Mouse (Mus musculus): ENCODE results near the gene Arhgap25.
"Not testable (repeated sequence)": the region's sequence is repeated elsewhere in the genome, so short reads cannot be mapped to it uniquely, and the experiment has no call there.

Arhgap25 gene

DNA sequence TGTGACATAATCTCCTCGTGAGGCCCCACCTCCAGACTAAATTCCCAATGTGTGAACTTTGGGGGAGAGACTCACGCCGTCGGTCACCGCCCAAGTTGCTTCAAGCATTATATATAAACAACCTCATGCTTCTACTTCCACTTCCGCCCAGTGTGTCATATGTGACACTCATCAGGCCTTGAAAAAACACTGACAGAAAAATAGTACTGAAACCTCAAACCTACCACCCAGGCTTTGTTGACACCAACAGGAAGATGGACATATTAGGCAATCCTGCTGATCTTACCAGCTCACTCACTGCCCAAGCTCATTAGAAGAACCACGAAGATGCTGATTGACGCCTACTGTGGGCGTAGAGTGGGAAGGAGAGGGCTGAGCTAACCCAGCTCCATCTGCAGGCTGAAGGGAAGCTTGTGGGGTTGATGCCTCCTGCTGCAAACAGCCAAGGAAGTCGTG is 30.2 kb downstream of the Arhgap25 start:
- DNase-seq = no peak

DNA sequence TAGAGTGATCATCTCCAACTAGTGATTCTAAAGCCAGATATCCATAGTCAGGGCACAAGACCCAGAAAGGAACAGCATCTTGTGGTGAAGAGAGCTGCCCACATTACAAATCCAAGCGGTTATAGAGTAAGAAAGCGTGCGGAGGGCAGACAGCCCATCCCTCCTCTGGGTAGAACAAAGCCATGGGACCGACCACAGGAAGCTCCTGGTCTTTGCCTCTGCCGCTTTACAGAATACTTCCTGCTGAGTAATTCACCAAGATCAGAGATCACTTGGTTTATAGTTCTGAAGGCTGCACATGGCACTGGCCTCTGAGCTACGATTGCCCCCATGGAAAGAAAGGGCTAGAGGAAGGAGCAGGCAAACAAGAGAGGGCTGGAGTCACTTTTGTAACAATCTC is 30.6 kb downstream of the Arhgap25 start:
- no peak for DNase-seq

DNA sequence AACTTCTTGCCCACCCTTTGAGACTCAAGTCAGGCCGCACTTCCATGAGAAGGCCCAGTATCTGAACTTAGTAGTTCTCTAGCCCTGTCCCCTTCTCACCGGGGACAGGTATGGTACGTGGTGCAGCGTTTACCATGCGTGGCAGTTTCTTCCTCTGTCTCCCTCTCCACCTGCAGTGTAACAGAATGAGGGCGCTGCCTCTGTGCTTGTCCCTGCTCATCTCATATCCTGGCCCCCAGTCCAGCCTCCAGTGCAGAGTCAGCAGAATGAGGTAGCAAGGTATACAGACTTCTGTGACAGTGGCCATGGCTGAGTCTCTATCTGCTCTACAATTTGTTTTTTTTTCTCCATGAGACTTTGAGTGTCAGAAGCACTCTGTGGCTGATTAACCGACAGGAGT is 32.4 kb downstream of the Arhgap25 start:
- DNase-seq = no peak

DNA sequence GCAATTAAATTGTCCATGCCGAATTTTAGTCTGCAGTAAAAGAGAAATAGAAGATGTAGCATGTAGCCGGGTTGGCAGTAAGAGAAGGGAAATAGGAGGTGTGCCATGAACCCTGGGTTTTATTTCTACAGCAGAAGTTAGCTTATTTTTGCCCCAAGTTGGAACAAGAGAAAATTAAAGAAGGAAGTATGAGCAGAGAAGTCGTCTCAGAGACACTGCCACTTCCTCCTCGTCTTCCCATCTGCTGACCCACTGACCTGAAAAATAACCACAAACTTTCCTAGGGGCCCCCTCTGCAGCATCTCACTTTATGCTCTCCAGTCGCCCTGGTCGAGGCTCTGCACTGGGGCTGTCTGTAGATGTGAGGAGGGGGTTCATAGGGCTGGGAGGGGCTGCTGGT is 33.3 kb downstream of the Arhgap25 start:
- no peak for DNase-seq

DNA sequence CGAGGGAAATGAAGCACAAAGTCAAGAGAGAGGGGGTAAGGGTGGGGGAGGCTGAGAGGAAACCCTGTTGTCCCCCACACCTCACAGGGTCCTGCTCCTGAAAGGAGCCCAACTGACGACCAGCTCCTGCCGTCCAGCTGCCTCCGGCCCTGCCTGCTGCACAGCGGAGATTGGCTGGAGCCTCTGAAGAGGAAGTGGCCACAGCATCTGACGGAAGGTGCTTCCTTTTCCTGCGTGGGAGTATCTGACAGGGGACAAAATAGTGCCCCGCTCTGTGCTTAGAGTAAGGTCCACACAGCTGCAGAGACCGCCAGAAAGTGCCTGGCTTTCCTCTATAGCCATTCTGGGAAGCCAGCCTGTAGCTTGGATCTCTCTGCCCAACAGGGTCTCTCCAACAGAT is 36.9 kb downstream of the Arhgap25 start:
- DNase-seq = no peak

DNA sequence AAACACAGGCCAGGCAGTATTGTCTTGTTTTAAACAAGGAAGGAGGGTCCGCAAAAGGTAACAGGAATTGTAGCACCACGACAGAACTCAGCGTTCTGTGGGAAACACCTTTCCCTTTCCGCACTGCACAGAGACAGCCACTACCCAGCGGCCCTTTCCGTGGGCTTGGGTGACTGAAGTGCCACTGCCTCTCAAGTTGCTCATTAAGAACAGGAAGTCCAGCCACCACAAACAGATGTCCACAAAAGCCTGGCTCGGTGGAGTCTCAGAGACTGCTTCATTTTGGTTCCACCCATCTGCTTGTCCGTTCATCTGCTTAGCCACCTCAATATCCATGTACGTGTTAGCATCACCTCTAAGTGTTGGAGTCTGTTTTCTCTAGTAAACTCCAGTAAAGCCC is 38.7 kb downstream of the Arhgap25 start:
- no peak for DNase-seq

DNA sequence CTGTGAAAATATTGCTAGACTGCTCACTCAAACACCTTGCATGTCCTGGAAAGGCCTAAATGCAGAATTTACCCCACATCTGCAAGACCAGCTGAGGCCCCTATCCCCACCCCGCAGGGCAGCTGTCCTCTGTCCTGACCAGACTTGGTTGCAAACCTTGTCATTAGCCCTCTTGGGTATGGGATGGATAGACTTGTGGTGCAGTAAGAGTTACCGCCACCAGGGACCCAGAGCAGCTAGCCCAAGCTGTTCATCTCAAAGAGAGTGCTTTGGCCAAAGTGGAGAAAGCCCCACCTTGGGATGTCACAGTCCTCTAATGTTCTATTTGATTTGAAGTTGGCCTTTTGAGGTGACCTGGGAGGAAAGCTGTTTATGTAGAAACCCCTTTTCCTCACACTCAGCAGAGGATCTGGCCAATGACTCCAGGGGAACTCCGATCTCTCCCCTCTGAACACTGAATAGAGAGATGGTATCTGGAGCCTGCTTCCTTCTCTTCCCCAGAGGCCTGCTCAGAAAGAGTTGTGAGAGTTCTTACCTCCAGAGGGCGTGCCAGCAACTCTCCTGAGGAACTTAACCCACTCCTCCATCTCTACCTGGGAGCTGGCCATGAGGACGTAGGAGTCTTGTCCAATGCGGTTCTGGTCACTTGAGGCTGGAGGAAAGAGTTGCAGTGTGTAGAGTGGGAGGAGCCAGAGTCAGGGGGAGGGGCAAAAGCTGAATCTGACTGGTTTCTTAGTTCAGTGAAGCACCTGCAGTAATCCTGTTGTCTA is 45.2 kb downstream of the Arhgap25 start:
- DNase-seq = no peak

DNA sequence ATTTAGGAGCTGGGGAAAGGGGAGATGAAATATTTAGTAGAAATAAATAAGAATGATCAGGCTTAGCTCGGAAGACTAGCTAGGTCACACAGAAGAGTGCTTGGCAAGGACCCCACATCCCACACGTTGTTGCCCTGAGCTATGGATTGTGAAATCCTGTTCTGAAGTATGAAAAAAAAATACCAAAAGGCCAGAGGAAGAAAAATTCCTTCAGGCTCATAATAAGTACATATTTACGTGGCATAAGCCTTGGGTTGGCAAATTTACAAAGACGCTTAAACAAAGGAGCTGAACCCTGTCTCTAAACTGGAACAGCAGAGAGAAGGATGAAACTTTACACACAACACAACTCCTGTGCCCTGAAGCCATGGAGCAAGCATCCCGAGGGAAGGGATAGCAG is 48.3 kb downstream of the Arhgap25 start:
- no peak for DNase-seq

DNA sequence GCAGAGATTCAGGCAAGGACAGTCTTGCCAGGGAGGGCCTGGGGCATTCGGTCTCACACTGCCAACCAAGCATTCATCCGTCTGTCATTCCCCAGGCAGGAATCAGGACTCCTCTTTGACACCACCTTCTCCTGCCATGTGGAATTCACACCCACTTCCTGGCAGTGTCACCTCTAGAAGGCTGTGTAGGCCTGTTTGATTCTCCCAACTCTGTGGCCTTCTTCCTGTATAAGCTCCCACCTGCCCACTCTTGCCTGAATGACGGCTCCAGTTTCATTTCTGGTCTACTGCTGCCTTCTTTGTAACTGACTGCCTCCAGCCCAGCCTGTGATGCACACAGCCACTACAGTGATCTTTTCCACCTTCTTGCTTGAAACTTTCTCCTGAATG is 49.2 kb downstream of the Arhgap25 start:
- DNase-seq = no peak

DNA sequence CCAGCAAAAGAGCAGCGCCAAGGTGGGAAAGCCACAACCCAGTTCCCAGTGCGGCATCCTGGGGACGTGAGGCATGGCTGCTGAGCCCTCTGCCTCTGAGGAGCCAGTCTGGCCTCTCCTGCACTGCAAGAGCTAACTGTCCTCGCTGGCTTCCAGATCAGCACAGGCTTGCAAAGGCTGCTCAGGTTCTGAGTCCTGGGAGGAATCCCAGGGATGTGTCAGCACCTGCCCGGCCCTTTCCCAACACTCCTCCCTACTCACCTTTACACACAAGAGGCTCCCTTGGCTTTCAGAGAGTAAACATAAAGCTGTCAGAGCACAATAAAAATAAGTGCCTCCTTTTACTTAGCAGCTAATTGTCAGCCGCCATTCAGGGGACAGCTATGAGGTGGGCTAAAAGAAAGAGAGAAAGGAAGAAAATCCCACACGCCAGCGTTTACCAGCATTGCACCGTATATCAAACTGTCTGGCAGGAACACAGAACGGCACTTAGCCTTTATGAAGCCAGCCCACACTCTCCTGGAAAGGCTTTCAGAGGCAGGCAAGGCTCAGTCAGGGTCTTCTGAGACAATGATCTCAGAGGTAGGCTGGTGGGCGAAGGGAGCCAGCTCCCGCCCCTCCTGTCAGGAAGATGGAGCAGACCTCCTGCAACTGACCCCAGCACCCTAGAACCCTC is 49.7 kb downstream of the Arhgap25 start:
- DNase-seq = no peak

DNA sequence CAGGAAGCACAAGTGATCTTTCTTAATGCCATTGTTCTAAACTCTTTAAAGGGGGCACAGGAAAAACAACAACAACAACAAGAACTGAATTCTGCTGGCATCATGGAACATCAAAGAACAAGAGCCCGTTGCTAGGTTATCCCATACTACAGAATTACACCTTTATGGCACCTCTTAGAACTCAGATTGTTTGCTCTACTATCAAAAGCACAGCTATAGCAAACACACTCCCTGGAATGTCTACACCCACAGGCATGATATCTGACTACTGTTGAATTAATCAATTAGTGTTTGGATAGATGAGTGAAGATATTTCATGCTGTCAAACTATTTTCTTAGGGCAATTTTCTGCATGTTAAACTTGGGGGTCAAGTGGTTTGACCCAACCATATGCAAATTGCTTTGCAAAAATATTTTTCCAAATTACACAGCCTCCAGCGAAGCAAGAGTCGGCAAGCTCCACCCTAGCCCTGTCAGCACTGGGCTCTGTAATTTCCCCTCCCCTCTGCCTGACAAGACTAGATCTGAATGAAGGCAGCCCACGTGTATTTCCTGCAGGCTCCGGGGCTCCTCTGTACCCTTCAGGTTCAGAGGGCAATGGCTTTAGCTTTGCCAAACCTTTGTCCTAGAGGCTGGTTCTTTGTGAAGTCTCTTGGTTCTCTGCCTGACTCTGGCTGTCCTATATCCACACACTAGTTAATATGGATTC is 53.6 kb downstream of the Arhgap25 start:
- DNase-seq = no peak

DNA sequence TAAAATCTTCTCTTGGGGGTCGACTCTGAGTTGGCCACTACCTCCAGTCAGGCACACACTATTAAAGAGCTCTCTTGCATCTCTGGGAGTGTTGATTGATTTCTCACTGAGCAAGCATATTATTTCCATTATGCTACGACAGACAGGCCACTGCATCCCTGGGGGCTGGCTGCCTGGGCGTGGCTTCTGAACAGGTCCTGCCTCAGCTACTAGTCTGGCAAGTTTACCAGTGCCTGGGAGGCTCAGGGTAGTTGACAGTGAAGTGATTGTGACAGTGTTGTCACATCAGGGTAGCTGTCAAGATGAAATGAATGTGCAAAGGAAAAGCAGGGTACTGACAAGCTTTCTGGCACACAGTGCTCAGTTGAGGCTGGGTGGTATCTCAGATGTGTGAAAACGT is 54.2 kb downstream of the Arhgap25 start:
- no peak for DNase-seq

DNA sequence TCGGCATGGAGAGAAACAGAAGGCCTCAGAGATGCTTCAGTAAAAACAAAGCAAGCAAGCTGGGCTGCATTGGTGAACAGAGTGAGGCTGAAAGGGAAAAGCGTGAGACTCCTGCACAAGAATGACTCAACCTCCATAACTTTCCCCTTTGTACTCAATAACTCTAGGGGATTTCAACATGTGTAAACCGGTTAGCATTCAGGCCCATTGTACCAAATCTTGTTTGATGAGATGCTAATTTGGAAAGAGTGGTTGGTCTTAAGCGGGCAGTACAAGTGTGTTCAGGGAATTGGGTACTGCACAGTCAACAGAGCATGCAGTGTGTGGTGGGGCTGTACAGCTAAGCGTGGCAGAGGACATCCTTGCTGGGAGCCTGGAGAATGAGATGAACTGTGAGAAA is 57.8 kb downstream of the Arhgap25 start:
- no peak for DNase-seq

DNA sequence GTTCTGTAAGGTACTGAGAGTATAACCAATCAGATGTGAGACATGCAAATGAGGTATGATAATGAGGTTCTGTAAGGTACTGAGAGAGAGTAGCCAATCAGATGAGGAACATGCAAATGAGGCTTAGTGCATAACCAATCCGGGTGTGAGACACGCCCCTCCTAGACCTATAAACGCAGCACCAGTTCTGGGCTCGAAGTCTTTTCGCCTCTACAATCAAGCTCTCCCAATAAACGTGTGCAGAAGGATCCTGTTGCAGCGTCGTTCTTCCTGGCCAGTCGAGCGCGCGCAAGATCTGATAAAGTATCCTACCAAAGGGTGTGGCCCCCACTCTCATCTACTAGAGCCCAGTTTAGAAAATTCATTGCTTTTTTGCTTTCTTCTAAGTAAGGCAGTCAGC is 63.0 kb downstream of the Arhgap25 start:
- not testable (repeated sequence) for DNase-seq

DNA sequence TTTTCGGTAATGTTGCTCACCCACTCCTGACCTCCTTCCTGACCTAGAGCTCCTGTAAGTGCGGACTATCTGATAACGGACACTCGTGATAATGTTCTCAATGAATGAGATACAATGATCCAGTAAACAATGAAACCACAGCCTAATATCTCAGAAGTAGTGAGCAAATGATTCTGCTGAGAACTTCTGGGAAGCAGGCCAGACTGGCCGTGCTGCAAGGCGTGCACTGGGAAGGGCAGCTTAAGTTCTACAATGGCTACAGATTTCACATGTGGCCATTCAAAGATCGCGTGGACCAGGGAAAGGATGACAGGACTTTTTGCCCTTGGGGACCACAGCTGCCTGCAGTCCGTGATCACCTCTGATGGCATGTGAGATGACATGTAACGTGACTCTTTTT is 64.7 kb downstream of the Arhgap25 start:
- DNase-seq = no peak

DNA sequence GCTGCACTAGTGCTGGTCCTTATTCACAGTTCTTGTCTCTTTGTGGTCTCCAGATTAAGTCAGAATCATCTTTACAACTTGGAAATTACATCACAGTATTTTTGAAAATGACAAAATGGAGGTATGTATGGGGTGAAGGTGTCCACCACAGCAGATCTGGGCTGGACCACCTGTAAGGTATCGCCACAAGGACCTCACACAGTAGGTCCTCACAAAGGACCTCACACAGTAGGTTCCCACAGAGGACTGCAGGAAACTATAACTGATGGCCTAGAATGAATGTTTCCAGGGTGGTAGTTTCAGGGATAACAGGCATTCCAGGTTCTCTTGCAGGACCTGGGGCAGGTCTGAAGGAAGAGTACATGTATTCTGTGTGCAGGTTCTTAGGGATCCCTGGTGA is 65.7 kb downstream of the Arhgap25 start:
- DNase-seq = no peak

DNA sequence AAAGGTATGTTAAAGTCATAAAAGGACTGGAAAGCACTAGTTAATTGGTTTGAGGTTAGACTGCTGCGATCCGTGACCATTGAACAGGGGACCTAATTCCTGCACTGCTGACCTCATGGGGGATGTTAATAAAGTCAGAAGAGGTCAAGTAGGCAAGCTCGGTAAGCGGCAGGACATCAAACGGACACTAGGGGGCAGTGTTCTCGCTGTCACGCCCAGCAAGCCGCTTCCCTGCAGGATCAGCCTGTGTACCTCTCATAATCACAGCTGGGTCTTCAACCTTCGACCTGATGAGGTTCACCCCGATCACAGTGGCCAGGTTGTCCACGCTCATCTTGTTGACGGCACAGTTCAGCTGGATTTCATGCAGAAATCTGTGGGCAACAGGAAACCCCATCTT is 66.8 kb downstream of the Arhgap25 start:
- peak; percentile 39 for DNase-seq

DNA sequence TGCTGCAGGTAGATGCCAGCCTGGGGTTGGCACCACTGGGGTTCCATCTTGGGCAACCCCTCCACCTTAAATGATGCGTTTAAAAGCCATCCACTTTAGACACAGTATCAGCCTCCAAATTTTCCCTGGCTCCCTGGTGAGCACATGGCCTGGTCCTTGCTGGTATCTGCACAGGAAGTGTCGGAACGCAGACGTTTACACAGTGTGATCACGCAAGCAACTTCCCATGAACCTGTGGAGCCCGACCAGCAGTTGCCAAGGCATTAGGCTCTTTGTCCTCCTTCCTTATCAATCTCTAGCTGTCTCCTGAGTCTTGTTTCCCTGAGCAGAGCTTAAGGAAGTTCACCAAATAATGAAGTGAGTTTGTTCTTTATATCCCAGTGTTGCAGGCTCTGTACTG is 77.6 kb downstream of the Arhgap25 start:
- no peak for DNase-seq

DNA sequence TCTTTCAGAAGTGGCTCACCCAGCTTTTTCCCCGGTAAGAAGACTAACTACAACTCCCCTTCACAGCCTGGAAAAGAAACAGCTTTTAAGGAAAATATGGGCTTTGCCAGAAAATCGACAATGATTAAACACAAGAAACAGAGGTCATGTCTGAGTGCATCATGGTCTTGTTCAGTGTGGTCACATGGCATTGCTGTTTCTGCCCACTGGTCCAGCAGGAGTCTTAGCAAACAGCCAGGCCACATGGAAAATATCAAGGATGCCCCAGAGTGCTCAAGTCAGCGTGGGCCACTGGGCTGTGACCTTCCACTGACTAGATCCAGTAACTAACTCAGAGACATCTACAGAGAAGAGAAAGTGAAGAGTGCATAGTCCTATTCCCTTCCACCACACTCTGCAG is 81.3 kb downstream of the Arhgap25 start:
- DNase-seq = no peak

DNA sequence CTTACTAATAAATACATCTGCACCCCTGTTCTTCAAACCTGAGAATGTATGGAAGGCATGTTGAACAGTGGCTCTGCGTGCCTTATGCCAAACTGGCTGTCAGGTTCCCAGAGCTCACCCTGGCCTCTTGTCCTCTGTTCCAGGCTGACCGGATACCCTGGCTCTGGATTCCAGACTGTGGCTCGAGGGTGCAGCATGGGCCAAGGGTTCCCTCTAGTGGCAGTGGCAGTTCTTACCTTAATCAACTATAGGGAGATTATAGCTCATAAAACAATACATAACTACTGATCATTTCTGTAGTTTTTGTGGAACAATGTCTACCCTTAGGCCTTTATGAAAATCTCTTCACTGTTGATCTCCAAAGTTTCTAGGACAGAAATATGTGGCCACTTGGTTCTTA is 82.0 kb downstream of the Arhgap25 start:
- DNase-seq = no peak

DNA sequence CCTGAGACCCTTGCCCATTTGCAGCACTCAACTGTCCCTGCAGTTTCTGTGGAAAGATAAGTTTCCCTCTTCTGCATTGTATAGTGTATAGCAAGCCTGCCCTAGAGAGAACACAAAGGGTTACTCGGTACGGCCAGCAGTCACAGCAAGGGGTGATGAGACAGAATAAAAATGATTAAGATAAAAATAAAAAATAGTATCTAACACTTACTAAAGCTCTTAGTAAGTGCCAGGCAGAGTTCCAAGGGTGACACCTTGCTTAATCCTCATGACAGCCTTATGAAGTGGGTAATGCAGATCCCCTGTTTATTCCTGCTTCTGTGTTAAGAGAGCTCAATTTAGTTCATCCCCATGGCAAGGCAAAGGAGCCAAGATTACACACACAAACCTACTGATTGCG is 83.5 kb downstream of the Arhgap25 start:
- DNase-seq = no peak

DNA sequence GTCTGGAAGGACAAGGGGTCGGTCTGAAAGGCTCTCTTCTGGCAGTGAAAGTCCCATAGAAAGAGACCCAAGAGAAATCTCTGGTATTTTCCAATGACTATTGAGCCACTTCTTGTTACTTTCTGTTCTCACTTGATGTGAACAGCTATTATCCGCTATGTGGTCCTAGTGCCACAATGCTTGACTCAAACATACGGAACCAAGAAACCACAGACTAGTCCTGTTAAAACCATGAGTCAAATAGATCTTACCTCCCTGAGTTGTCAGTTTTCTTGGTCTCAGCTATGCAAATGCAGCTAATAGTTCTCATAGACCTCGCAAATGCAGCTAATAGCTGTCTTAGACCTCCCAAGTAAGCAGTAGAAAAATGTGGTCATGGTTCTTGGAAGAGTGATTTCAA is 85.8 kb downstream of the Arhgap25 start:
- DNase-seq = no peak

DNA sequence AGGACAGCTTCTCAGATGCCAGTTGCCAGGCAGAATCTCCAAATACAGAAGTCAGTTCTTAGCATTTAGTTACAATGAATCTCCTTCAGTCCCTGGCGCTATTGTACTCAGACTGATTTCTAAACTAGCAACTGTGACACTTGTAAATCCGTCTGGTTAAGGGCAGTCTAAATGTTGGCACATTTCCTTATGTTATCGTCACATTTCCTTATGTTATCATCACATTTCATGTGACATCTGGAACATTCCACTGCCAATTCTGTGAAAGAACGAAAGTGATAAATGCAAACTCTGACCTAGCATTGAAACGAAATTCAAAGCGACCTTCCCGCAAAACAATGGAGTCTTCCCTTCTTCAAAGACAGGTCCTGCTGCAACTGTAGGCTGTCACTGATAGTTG is 87.8 kb downstream of the Arhgap25 start:
- DNase-seq = no peak

DNA sequence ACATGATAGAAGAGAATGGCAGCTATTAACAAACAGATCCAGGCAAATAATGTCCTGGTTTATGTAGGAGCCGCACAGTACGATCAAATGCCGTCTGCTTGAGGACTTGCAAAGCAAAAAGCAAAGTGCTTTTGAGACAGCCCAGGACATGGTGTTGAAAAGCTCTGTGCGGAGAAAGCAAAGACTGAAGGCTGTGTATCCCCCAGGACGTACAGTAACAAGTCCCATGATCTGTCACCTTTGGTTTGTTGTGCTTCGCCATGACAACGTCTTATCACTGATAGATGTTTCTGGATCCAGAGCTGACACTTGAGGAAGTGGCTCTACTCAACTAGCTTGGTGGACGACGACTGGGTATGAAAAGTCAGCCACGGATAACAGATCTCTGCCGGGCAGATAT is 89.8 kb downstream of the Arhgap25 start:
- no peak for DNase-seq
